In the genomic region with DNA sequence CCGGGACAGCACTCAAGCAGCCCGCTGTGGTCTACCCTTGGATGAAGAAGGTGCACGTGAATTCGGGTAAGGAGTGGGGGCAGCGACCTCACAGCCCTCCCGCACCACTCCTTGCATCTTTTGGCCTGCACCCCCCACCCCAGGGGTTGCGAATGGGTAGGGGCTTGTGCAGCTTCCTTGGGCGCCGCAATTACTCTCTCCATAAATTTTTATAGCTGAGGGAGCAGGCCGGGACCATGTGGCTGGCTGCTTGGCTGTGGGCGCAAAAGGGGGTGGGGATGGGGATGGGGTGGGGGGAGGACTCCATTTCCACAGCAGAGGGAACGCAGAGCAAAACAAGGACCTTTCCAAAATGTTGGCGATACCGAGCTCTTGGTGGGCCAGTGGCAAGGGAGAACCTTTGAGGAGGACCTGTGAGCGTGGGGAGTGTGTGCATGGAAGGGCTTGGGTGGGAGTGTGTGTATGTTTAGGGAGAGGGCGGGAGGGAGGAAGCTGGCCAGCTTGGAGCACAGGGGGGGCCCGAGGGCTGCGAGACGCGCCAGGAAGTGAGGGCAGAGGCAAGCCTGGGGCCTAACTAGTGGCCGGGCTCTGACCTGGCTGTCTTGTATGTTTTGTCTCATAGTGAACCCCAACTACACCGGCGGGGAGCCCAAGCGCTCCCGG, we compare ENCODE assay signal across 11 mouse cellular contexts. TPM values are rescaled to one million over a fixed set of nuclear protein-coding genes. Genes with fewer than 3 reads are reported as not detected.
DNase-seq lines count a peak whose midpoint lies in the region; ATAC-seq and TF ChIP-seq lines count a peak whose summit lies in the region.
"Had no signal": no experiment of that assay in that cellular context is flagged by ENCODE, and none has a peak within 500 bp of the region (broad histone marks: within the 10 kb centered on the region; RNA-seq: fewer than 3 reads in every experiment).

No protein-coding gene starts in this region.

- TF ChIP-seq EP300 in ES-Bruce4 (IDR thresholded peaks at IDR 0.05; ENCODE audit: insufficient read depth, low read depth, low read length) = no peak

- H3K4me2 ChIP-seq in embryonic facial prominence, embryonic 14.5 days (ENCODE audit: low read depth, low read length) = peak overlapping the region; percentile 40
- peak overlapping the region; percentile 55 for H3K4me2 ChIP-seq in limb, embryonic 14.5 days (replicated peaks; ENCODE audit: low read depth, low read length, severe bottlenecking)

- H3K27ac ChIP-seq in kidney, adult 2 months (ENCODE audit: insufficient read depth, low read depth, low read length) = no peak overlapping the region
- no peak overlapping the region for H3K27ac ChIP-seq in ES-Bruce4 (ENCODE audit: insufficient read depth, low read length)
- no peak overlapping the region for H3K27ac ChIP-seq in embryonic facial prominence, embryonic 14.5 days (replicated peaks; ENCODE audit: low read depth, low read length)
- H3K27ac ChIP-seq in limb, embryonic 14.5 days (replicated peaks; ENCODE audit: low read depth, low read length) = no peak overlapping the region
- H3K27ac ChIP-seq: macrophage had no signal

- no peaks in the 10 kb centered on the region for H3K36me3 ChIP-seq in kidney, adult 2 months (ENCODE audit: control insufficient read depth, insufficient read depth, low read length)
- H3K36me3 ChIP-seq in ES-Bruce4 (ENCODE audit: control insufficient read depth, insufficient read depth, low read length, poor library complexity, severe bottlenecking) = no peaks in the 10 kb centered on the region
- no peaks in the 10 kb centered on the region for H3K36me3 ChIP-seq in embryonic facial prominence, embryonic 14.5 days (ENCODE audit: control insufficient read depth, insufficient read depth, low read length)
- H3K36me3 ChIP-seq in limb, embryonic 14.5 days (ENCODE audit: control insufficient read depth, insufficient read depth, low read length) = no peaks in the 10 kb centered on the region

- H3K9ac ChIP-seq in ES-Bruce4 (ENCODE audit: low read depth, poor library complexity, severe bottlenecking) = peak overlapping the region; percentile 41
- H3K9ac ChIP-seq in embryonic facial prominence, embryonic 14.5 days (ENCODE audit: low read depth, low read length) = no peak overlapping the region
- peak overlapping the region; percentile 28; the same call in 1 of the 2 replicates for H3K9ac ChIP-seq in limb, embryonic 14.5 days (ENCODE audit: low read depth, low read length, severe bottlenecking)

- no peak for DNase-seq in kidney, adult 2 months
- no peak for DNase-seq in kidney, adult 11 months
- DNase-seq in embryonic facial prominence, embryonic 14.5 days (ENCODE audit: low spot score) = no peak
- DNase-seq in limb, embryonic 14.5 days (ENCODE audit: low spot score) = no peak
- DNase-seq in thymus, postnatal 4 days = no peak
- DNase-seq in adrenal gland, postnatal 36 days = no peak
- DNase-seq: retina, postnatal 1 day; thymus, postnatal 25 days had no signal

- H3K4me1 ChIP-seq in kidney, adult 2 months (ENCODE audit: control insufficient read depth, insufficient read depth, low read length) = peaks cover 13% of the 10 kb centered on the region; the same call in 1 of the 2 replicates
- H3K4me1 ChIP-seq in ES-Bruce4 (ENCODE audit: control insufficient read depth, insufficient read depth, low read length) = no peaks in the 10 kb centered on the region
- H3K4me1 ChIP-seq in embryonic facial prominence, embryonic 14.5 days (ENCODE audit: control insufficient read depth, insufficient read depth, low read length) = 0 out of 2 replicates have a peak, but pooled peaks cover 4% of the 10 kb centered on the region
- H3K4me1 ChIP-seq in limb, embryonic 14.5 days (ENCODE audit: control insufficient read depth, insufficient read depth, low read length) = peaks cover 13% of the 10 kb centered on the region

- peak overlapping the region; percentile 40 for H3K4me3 ChIP-seq in kidney, adult 2 months (ENCODE audit: insufficient read depth, low read depth, low read length)
- H3K4me3 ChIP-seq in ES-Bruce4 (ENCODE audit: low read depth, low read length) = peak overlapping the region; percentile 63
- H3K4me3 ChIP-seq in embryonic facial prominence, embryonic 14.5 days (ENCODE audit: low read depth, low read length) = peak overlapping the region; percentile 29
- H3K4me3 ChIP-seq in limb, embryonic 14.5 days (replicated peaks; ENCODE audit: low read length) = peak overlapping the region; percentile 34

- TF ChIP-seq POLR2A in kidney, adult 2 months (IDR thresholded peaks at IDR 0.05; ENCODE audit: low read depth, low read length) = no peak
- TF ChIP-seq POLR2A in ES-Bruce4 (IDR thresholded peaks at IDR 0.05; ENCODE audit: insufficient read depth, low read length) = no peak
- TF ChIP-seq POLR2A in limb, embryonic 14.5 days (IDR thresholded peaks at IDR 0.05; ENCODE audit: borderline replicate concordance, extremely low read depth, insufficient read depth, insufficient read length) = no peak

- no peaks in the 10 kb centered on the region for H3K27me3 ChIP-seq in kidney, adult 2 months (replicated peaks; ENCODE audit: control insufficient read depth, insufficient read depth, low read length)
- H3K27me3 ChIP-seq in ES-Bruce4 (ENCODE audit: control insufficient read depth, insufficient read depth, low read length, poor library complexity, severe bottlenecking) = peaks cover 39% of the 10 kb centered on the region
- H3K27me3 ChIP-seq in embryonic facial prominence, embryonic 14.5 days (replicated peaks; ENCODE audit: control insufficient read depth, insufficient read depth, low read length) = peaks cover 99% of the 10 kb centered on the region
- peaks cover 98% of the 10 kb centered on the region for H3K27me3 ChIP-seq in limb, embryonic 14.5 days (ENCODE audit: control insufficient read depth, insufficient read depth, low read length)

- 39% methylated on average over 24 of the region's 25 CpGs for WGBS in kidney, adult 2 months
- WGBS in embryonic facial prominence, embryonic 14.5 days = 5% methylated on average over 22 of the region's 25 CpGs
- WGBS in limb, embryonic 14.5 days = 14% methylated on average over 25 of the region's 25 CpGs

- 0 out of 2 replicates have a peak, but pooled peaks have one; percentile 34 for ATAC-seq in embryonic facial prominence, embryonic 14.5 days (ENCODE audit: low read depth)
- ATAC-seq in limb, embryonic 14.5 days (ENCODE audit: low FRiP score, low read depth) = 0 out of 2 replicates have a peak, but pooled peaks have one; percentile 13

- TF ChIP-seq CTCF in kidney, adult 2 months (conservative IDR thresholded peaks at IDR 0.05; ENCODE audit: insufficient read depth, insufficient read length, low read depth, low read length) = no peak
- no peak for TF ChIP-seq CTCF in ES-Bruce4 (IDR thresholded peaks at IDR 0.05; ENCODE audit: low read depth, low read length)

- H3K9me3 ChIP-seq in ES-Bruce4 (replicated peaks; ENCODE audit: control insufficient read depth, insufficient read depth, low read length, poor library complexity, severe bottlenecking) = no peaks in the 10 kb centered on the region
- H3K9me3 ChIP-seq in embryonic facial prominence, embryonic 14.5 days (ENCODE audit: control insufficient read depth, low read length) = no peaks in the 10 kb centered on the region
- H3K9me3 ChIP-seq in limb, embryonic 14.5 days (ENCODE audit: control insufficient read depth, low read length) = no peaks in the 10 kb centered on the region

RNA-seq across cellular contexts. Expression of gene Gm28230, which starts 1.2 kb away (rescaled TPM):
- polyA plus RNA-seq in kidney, adult 2 months (2012; rRNA removed) = 5.5 and 7.8 TPM in 2 replicates
- polyA plus RNA-seq in ES-Bruce4 (2011; ENCODE audit: insufficient read depth, insufficient read length, low read depth, missing spikeins) = not detected in 2 replicates
- 0.13 TPM in 1 of 2 replicates, not detected in the other for polyA plus RNA-seq in embryonic facial prominence, embryonic 14.5 days (2014; fragmentation: Nextera tagmentation; extraction: Ambion mirVana)
- polyA plus RNA-seq in limb, embryonic 14.5 days (2012; rRNA removed) = 5.0 and 5.9 TPM in 2 replicates
- polyA plus RNA-seq in limb, embryonic 14.5 days (2014; fragmentation: Nextera tagmentation; extraction: Ambion mirVana) = 0.18 and 0.21 TPM in 2 replicates
- total RNA-seq in adrenal gland, postnatal 36 days (2021) = 1 to 10 TPM; 1.6 to 2.0 TPM
- total RNA-seq: hematopoietic stem cell, adult 5-6 weeks had no signal
- polyA plus RNA-seq: macrophage had no signal

RNA-seq across cellular contexts. Expression of gene Hoxd4, which starts 16.0 kb away (rescaled TPM):
- polyA plus RNA-seq in kidney, adult 2 months (2012; rRNA removed) = 20.3 and 31.4 TPM in 2 replicates
- polyA plus RNA-seq in ES-Bruce4 (2011; ENCODE audit: insufficient read depth, insufficient read length, low read depth, missing spikeins) = 0.40 TPM in 1 of 2 replicates, not detected in the other
- 0.63 and 0.82 TPM in 2 replicates for polyA plus RNA-seq in embryonic facial prominence, embryonic 14.5 days (2014; fragmentation: Nextera tagmentation; extraction: Ambion mirVana)
- polyA plus RNA-seq in limb, embryonic 14.5 days (2012; rRNA removed) = 14.7 and 17.8 TPM in 2 replicates
- polyA plus RNA-seq in limb, embryonic 14.5 days (2014; fragmentation: Nextera tagmentation; extraction: Ambion mirVana) = 0.63 and 0.73 TPM in 2 replicates
- total RNA-seq in adrenal gland, postnatal 36 days (2021) = 10 to 100 TPM; 13.6 to 15.5 TPM
- total RNA-seq: hematopoietic stem cell, adult 5-6 weeks had no signal
- polyA plus RNA-seq: macrophage had no signal

RNA-seq across cellular contexts. Expression of gene Hoxd3, which starts 16.0 kb away (rescaled TPM):
- polyA plus RNA-seq in kidney, adult 2 months (2012; rRNA removed) = 10.2 and 10.7 TPM in 2 replicates
- polyA plus RNA-seq in ES-Bruce4 (2011; ENCODE audit: insufficient read depth, insufficient read length, low read depth, missing spikeins) = not detected in 2 replicates
- polyA plus RNA-seq in embryonic facial prominence, embryonic 14.5 days (2014; fragmentation: Nextera tagmentation; extraction: Ambion mirVana) = 3.8 and 4.7 TPM in 2 replicates
- polyA plus RNA-seq in limb, embryonic 14.5 days (2012; rRNA removed) = 2.3 and 2.8 TPM in 2 replicates
- 0.59 and 0.95 TPM in 2 replicates for polyA plus RNA-seq in limb, embryonic 14.5 days (2014; fragmentation: Nextera tagmentation; extraction: Ambion mirVana)
- under 1 TPM; 0.17 to 0.36 TPM for total RNA-seq in adrenal gland, postnatal 36 days (2021)
- total RNA-seq: hematopoietic stem cell, adult 5-6 weeks had no signal
- polyA plus RNA-seq: macrophage had no signal

RNA-seq across cellular contexts. Expression of gene Hoxd8, which starts 23.4 kb away (rescaled TPM):
- 45.8 and 46.2 TPM in 2 replicates for polyA plus RNA-seq in kidney, adult 2 months (2012; rRNA removed)
- polyA plus RNA-seq in ES-Bruce4 (2011; ENCODE audit: insufficient read depth, insufficient read length, low read depth, missing spikeins) = 0.76 and 2.1 TPM in 2 replicates
- 8.7 and 10.3 TPM in 2 replicates for polyA plus RNA-seq in embryonic facial prominence, embryonic 14.5 days (2014; fragmentation: Nextera tagmentation; extraction: Ambion mirVana)
- 12.7 and 13.1 TPM in 2 replicates for polyA plus RNA-seq in limb, embryonic 14.5 days (2012; rRNA removed)
- 11.4 and 12.8 TPM in 2 replicates for polyA plus RNA-seq in limb, embryonic 14.5 days (2014; fragmentation: Nextera tagmentation; extraction: Ambion mirVana)
- 10 to 100 TPM; 23.9 to 35.9 TPM for total RNA-seq in adrenal gland, postnatal 36 days (2021)
- total RNA-seq: hematopoietic stem cell, adult 5-6 weeks had no signal
- polyA plus RNA-seq: macrophage had no signal

RNA-seq across cellular contexts. Expression of gene Hoxd9, which starts 30.2 kb away (rescaled TPM):
- 23.9 and 26.0 TPM in 2 replicates for polyA plus RNA-seq in kidney, adult 2 months (2012; rRNA removed)
- polyA plus RNA-seq in ES-Bruce4 (2011; ENCODE audit: insufficient read depth, insufficient read length, low read depth, missing spikeins) = 0.52 and 0.75 TPM in 2 replicates
- polyA plus RNA-seq in embryonic facial prominence, embryonic 14.5 days (2014; fragmentation: Nextera tagmentation; extraction: Ambion mirVana) = 2.0 and 2.3 TPM in 2 replicates
- 19.6 and 25.7 TPM in 2 replicates for polyA plus RNA-seq in limb, embryonic 14.5 days (2012; rRNA removed)
- 7.6 and 8.7 TPM in 2 replicates for polyA plus RNA-seq in limb, embryonic 14.5 days (2014; fragmentation: Nextera tagmentation; extraction: Ambion mirVana)
- 1 to 10 TPM; 3.8 to 4.1 TPM for total RNA-seq in adrenal gland, postnatal 36 days (2021)
- total RNA-seq: hematopoietic stem cell, adult 5-6 weeks had no signal
- polyA plus RNA-seq: macrophage had no signal
